Mouse (Mus musculus): ENCODE measurements at regions not wholly inside any gene's neighbourhood (a gene's known extent, or its start where the extent isn't known, plus 50 kb on each side); places are given as distances from the start of the nearest gene placed in this dataset.

- Histone ChIP-seq H3K9ac (no peak overlapping the region), H3K36me3 (no peaks in the 10 kb centered on the region), H3K27ac (replicated peaks) (no peak overlapping the region; the same call in 1 of the 2 replicates), H3K9me3 (replicated peaks) (no peaks in the 10 kb centered on the region), H3K4me2 (replicated peaks) (no peak overlapping the region), H3K27me3 (no peaks in the 10 kb centered on the region; the same call in 1 of the 2 replicates), H3K4me3 (replicated peaks) (no peak overlapping the region), H3K4me1 (peaks cover 37% of the 10 kb centered on the region)
- 28% methylated on average over 8 of the region's 8 CpGs for WGBS
- no peak for ATAC-seq (ENCODE audit: insufficient number of reproducible peaks, low FRiP score, low TSS enrichment, low read depth)
Observed at GRCm38 (mm10) chr12:85548076-85548475, 50.8 kb upstream of the Jdp2 start.

Measured in embryonic facial prominence, embryonic 15.5 days (tissue).